Mouse (Mus musculus): Measurements from ENCODE around the gene Ifih1. TPM values are rescaled to one million over a fixed set of nuclear protein-coding genes. Genes with fewer than 3 reads are reported as not detected.

The Ifih1 gene
- polyA plus RNA-seq, 1 experiment from 2014 or later = 2.1 TPM

GRCm38 (mm10) chr2:62623024-62623441 lies 23.0 kb downstream of the Ifih1 start:
- ATAC-seq (ENCODE audit: low FRiP score, low TSS enrichment) (no peak), DNase-seq (no peak)
- H3K36me3 ChIP-seq (ENCODE audit: control insufficient read depth, insufficient read depth, low read length) = no peaks in the 10 kb centered on the region
- no peak overlapping the region for H3K4me3 ChIP-seq (replicated peaks; ENCODE audit: low read depth, low read length)
- no peak overlapping the region for H3K27ac ChIP-seq (replicated peaks; ENCODE audit: low read depth, low read length)
- H3K4me1 ChIP-seq (ENCODE audit: control insufficient read depth, insufficient read depth, low read length) = no peaks in the 10 kb centered on the region
- H3K9ac ChIP-seq (replicated peaks; ENCODE audit: low read length) = no peak overlapping the region
- 90% methylated on average over 8 of the region's 8 CpGs for WGBS
- H3K4me2 ChIP-seq (ENCODE audit: low read length) = no peak overlapping the region
- no peaks in the 10 kb centered on the region for H3K27me3 ChIP-seq (ENCODE audit: control insufficient read depth, insufficient read depth, low read length)
- no peaks in the 10 kb centered on the region for H3K9me3 ChIP-seq (ENCODE audit: control insufficient read depth, low read length)

DNA sequence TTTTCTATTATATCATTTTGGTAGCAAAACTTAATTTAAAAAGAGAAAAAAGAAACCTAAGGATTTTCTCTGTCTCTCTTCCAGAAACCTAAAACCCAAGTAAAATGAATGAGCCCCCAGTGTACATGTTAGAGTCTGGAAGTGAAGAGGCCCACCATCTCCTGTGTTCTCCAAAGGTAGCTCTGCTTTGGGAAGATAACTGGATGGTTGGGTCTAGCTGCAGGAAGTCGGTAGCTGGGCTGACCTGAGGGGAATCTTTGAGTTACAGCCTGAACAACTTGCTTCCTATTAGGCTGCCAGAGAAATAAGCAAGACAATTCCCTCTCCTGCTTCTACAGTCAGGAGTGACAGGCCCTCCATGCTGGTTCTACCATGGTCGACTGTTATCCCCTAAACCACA lies 26.4 kb downstream of the Ifih1 start:
- Histone ChIP-seq H3K4me1 (ENCODE audit: control insufficient read depth, insufficient read depth, low read length) (no peaks in the 10 kb centered on the region), H3K9ac (replicated peaks; ENCODE audit: low read length) (no peak overlapping the region), H3K36me3 (ENCODE audit: control insufficient read depth, insufficient read depth, low read length) (no peaks in the 10 kb centered on the region), H3K27ac (replicated peaks; ENCODE audit: low read depth, low read length) (no peak overlapping the region), H3K4me2 (ENCODE audit: low read length) (no peak overlapping the region), H3K4me3 (replicated peaks; ENCODE audit: low read depth, low read length) (no peak overlapping the region), H3K9me3 (ENCODE audit: control insufficient read depth, low read length) (no peaks in the 10 kb centered on the region), H3K27me3 (ENCODE audit: control insufficient read depth, insufficient read depth, low read length) (no peaks in the 10 kb centered on the region)
- DNase-seq = no peak
- ATAC-seq (ENCODE audit: low FRiP score, low TSS enrichment) = no peak
- WGBS = 54% methylated on average over 2 of the region's 2 CpGs

GRCm38 (mm10) chr2:62618934-62619341 lies 27.1 kb downstream of the Ifih1 start:
- DNase-seq (no peak), ATAC-seq (ENCODE audit: low FRiP score, low TSS enrichment) (no peak)
- Histone ChIP-seq H3K4me3 (replicated peaks; ENCODE audit: low read depth, low read length) (no peak overlapping the region), H3K36me3 (ENCODE audit: control insufficient read depth, insufficient read depth, low read length) (no peaks in the 10 kb centered on the region), H3K27me3 (ENCODE audit: control insufficient read depth, insufficient read depth, low read length) (no peaks in the 10 kb centered on the region), H3K4me2 (ENCODE audit: low read length) (no peak overlapping the region), H3K4me1 (ENCODE audit: control insufficient read depth, insufficient read depth, low read length) (no peaks in the 10 kb centered on the region), H3K9me3 (ENCODE audit: control insufficient read depth, low read length) (no peaks in the 10 kb centered on the region), H3K27ac (replicated peaks; ENCODE audit: low read depth, low read length) (no peak overlapping the region), H3K9ac (replicated peaks; ENCODE audit: low read length) (no peak overlapping the region)
- WGBS = 87% methylated on average over 7 of the region's 7 CpGs

DNA sequence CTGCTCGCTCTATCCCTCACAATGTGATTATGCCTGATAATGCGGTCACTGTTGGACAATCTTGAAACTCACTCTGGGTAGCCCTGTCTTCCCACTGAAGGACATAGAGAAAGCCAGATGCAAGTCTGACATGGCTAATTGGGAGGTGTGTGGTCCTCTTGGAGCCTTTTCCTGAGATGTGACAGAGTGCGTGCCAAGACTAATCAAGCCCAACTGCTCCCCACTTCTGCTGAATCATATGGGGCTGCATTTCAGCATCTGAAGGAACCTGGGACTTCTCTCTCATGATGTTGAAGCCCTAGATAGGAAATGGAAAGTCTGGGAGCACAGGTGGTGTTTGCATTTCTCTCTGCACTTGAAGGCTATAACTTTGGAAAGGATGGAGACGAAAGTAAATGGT lies 32.9 kb downstream of the Ifih1 start:
- H3K27me3 ChIP-seq (ENCODE audit: control insufficient read depth, insufficient read depth, low read length) = no peaks in the 10 kb centered on the region
- H3K4me2 ChIP-seq (ENCODE audit: low read length) = no peak overlapping the region
- DNase-seq (no peak), ATAC-seq (ENCODE audit: low FRiP score, low TSS enrichment) (no peak)
- H3K27ac ChIP-seq (replicated peaks; ENCODE audit: low read depth, low read length) = no peak overlapping the region
- WGBS = 91% methylated on average over 4 of the region's 4 CpGs
- no peaks in the 10 kb centered on the region for H3K36me3 ChIP-seq (ENCODE audit: control insufficient read depth, insufficient read depth, low read length)
- H3K9me3 ChIP-seq (ENCODE audit: control insufficient read depth, low read length) = no peaks in the 10 kb centered on the region
- no peak overlapping the region for H3K4me3 ChIP-seq (replicated peaks; ENCODE audit: low read depth, low read length)
- H3K4me1 ChIP-seq (ENCODE audit: control insufficient read depth, insufficient read depth, low read length) = no peaks in the 10 kb centered on the region
- H3K9ac ChIP-seq (replicated peaks; ENCODE audit: low read length) = no peak overlapping the region

- no peak overlapping the region for H3K4me2 ChIP-seq (ENCODE audit: low read length)
- no peak overlapping the region for H3K27ac ChIP-seq (replicated peaks; ENCODE audit: low read depth, low read length)
- H3K36me3 ChIP-seq (ENCODE audit: control insufficient read depth, insufficient read depth, low read length) = no peaks in the 10 kb centered on the region
- H3K4me1 ChIP-seq (ENCODE audit: control insufficient read depth, insufficient read depth, low read length) = no peaks in the 10 kb centered on the region
- H3K27me3 ChIP-seq (ENCODE audit: control insufficient read depth, insufficient read depth, low read length) = no peaks in the 10 kb centered on the region
- no peak overlapping the region for H3K4me3 ChIP-seq (replicated peaks; ENCODE audit: low read depth, low read length)
- DNase-seq (no peak), ATAC-seq (ENCODE audit: low FRiP score, low TSS enrichment) (no peak)
- H3K9ac ChIP-seq (replicated peaks; ENCODE audit: low read length) = no peak overlapping the region
- no peaks in the 10 kb centered on the region for H3K9me3 ChIP-seq (ENCODE audit: control insufficient read depth, low read length)
- 96% methylated on average over 16 of the region's 16 CpGs for WGBS
Measured at GRCm38 (mm10) chr2:62606205-62606604, 39.9 kb downstream of the Ifih1 start.

- Histone ChIP-seq H3K9ac (replicated peaks; ENCODE audit: low read length) (no peak overlapping the region), H3K36me3 (ENCODE audit: control insufficient read depth, insufficient read depth, low read length) (no peaks in the 10 kb centered on the region), H3K27me3 (ENCODE audit: control insufficient read depth, insufficient read depth, low read length) (no peaks in the 10 kb centered on the region), H3K9me3 (ENCODE audit: control insufficient read depth, low read length) (no peaks in the 10 kb centered on the region), H3K4me2 (ENCODE audit: low read length) (no peak overlapping the region), H3K27ac (replicated peaks; ENCODE audit: low read depth, low read length) (no peak overlapping the region), H3K4me1 (ENCODE audit: control insufficient read depth, insufficient read depth, low read length) (no peaks in the 10 kb centered on the region), H3K4me3 (replicated peaks; ENCODE audit: low read depth, low read length) (no peak overlapping the region)
- 86% methylated on average over 5 of the region's 5 CpGs for WGBS
- no peak for ATAC-seq (ENCODE audit: low FRiP score, low TSS enrichment)
- no peak for DNase-seq
Measured at GRCm38 (mm10) chr2:62603530-62603929, 42.5 kb downstream of the Ifih1 start.

DNA sequence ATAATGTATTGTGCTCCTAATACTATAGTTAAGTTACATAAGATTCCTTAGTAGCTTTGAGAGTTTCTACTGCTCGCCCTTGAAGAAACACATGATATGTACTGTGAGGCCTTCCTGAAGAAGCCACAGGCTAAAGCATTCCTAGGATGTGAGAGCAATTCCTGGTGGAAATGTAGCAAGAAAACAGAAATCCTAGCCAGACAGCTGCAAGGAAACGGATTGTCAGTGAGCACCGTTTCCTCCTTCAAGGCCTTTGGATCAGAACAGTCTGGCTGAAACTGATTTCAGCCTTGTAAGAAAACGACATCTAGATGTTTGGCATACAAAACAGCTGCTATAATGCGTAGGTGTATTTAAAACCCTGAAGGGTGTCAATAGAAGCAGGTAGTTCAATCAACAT lies 49.5 kb downstream of the Ifih1 start:
- Histone ChIP-seq H3K4me2 (ENCODE audit: low read length) (no peak overlapping the region), H3K36me3 (ENCODE audit: control insufficient read depth, insufficient read depth, low read length) (no peaks in the 10 kb centered on the region), H3K9ac (replicated peaks; ENCODE audit: low read length) (no peak overlapping the region), H3K4me1 (ENCODE audit: control insufficient read depth, insufficient read depth, low read length) (no peaks in the 10 kb centered on the region), H3K27me3 (ENCODE audit: control insufficient read depth, insufficient read depth, low read length) (no peaks in the 10 kb centered on the region), H3K4me3 (replicated peaks; ENCODE audit: low read depth, low read length) (no peak overlapping the region), H3K27ac (replicated peaks; ENCODE audit: low read depth, low read length) (no peak overlapping the region), H3K9me3 (ENCODE audit: control insufficient read depth, low read length) (no peaks in the 10 kb centered on the region)
- 93% methylated on average over 5 of the region's 5 CpGs for WGBS
- ATAC-seq (ENCODE audit: low FRiP score, low TSS enrichment) (no peak), DNase-seq (no peak)

GRCm38 (mm10) chr2:62594491-62594890 lies 51.6 kb downstream of the Ifih1 start:
- DNase-seq (no peak), ATAC-seq (ENCODE audit: low FRiP score, low TSS enrichment) (no peak)
- Histone ChIP-seq H3K4me3 (replicated peaks; ENCODE audit: low read depth, low read length) (no peak overlapping the region), H3K9ac (replicated peaks; ENCODE audit: low read length) (no peak overlapping the region), H3K4me1 (ENCODE audit: control insufficient read depth, insufficient read depth, low read length) (no peaks in the 10 kb centered on the region), H3K27ac (replicated peaks; ENCODE audit: low read depth, low read length) (no peak overlapping the region), H3K9me3 (ENCODE audit: control insufficient read depth, low read length) (no peaks in the 10 kb centered on the region), H3K36me3 (ENCODE audit: control insufficient read depth, insufficient read depth, low read length) (no peaks in the 10 kb centered on the region), H3K4me2 (ENCODE audit: low read length) (no peak overlapping the region), H3K27me3 (ENCODE audit: control insufficient read depth, insufficient read depth, low read length) (no peaks in the 10 kb centered on the region)
- WGBS = 91% methylated on average over 2 of the region's 2 CpGs

- WGBS = 90% methylated on average over 3 of the region's 3 CpGs
Measured at GRCm38 (mm10) chr2:62591555-62591954, 54.5 kb downstream of the Ifih1 start.

More at GRCm38 (mm10) chr2:62591555-62591954, 54.5 kb downstream of the Ifih1 start:
- Histone ChIP-seq H3K27ac (replicated peaks; ENCODE audit: low read depth, low read length) (no peak overlapping the region), H3K4me3 (replicated peaks; ENCODE audit: low read depth, low read length) (no peak overlapping the region), H3K36me3 (ENCODE audit: control insufficient read depth, insufficient read depth, low read length) (no peaks in the 10 kb centered on the region), H3K4me2 (ENCODE audit: low read length) (no peak overlapping the region), H3K9me3 (ENCODE audit: control insufficient read depth, low read length) (no peaks in the 10 kb centered on the region), H3K9ac (replicated peaks; ENCODE audit: low read length) (no peak overlapping the region), H3K4me1 (ENCODE audit: control insufficient read depth, insufficient read depth, low read length) (no peaks in the 10 kb centered on the region), H3K27me3 (ENCODE audit: control insufficient read depth, insufficient read depth, low read length) (no peaks in the 10 kb centered on the region)
- DNase-seq (no peak), ATAC-seq (ENCODE audit: low FRiP score, low TSS enrichment) (no peak)
